Comparison of ENCODE assay signal across 11 mouse cellular contexts in genomic region chr14:55511037-55511436, GRCm38 (mm10). TPM values are rescaled to one million over a fixed set of nuclear protein-coding genes. Genes with fewer than 3 reads are reported as not detected.
DNase-seq lines count a peak whose midpoint lies in the region; ATAC-seq and TF ChIP-seq lines count a peak whose summit lies in the region.
"Had no signal": no experiment of that assay in that cellular context is flagged by ENCODE, and none has a peak within 500 bp of the region (broad histone marks: within the 10 kb centered on the region; RNA-seq: fewer than 3 reads in every experiment).

No protein-coding gene starts in this region.

- 51% methylated on average over 7 of the region's 7 CpGs for WGBS in kidney, embryonic 14.5 days

- no peaks in the 10 kb centered on the region for H3K9me3 ChIP-seq in kidney, embryonic 14.5 days (ENCODE audit: control insufficient read depth, low read length)

- H3K27me3 ChIP-seq in kidney, embryonic 14.5 days (ENCODE audit: control insufficient read depth, insufficient read depth, low read length): peaks cover 8% of the 10 kb centered on the region; the same call in 1 of the 2 replicates

- 0 out of 2 replicates have a peak, but pooled peaks cover 3% of the 10 kb centered on the region for H3K4me1 ChIP-seq in kidney, embryonic 14.5 days (ENCODE audit: control insufficient read depth, insufficient read depth, low read length)

- H3K4me2 ChIP-seq in kidney, embryonic 14.5 days (replicated peaks; ENCODE audit: low read depth, low read length): no peak overlapping the region

- H3K27ac ChIP-seq in kidney, embryonic 14.5 days (ENCODE audit: low read depth, low read length): no peak overlapping the region
- no peak overlapping the region for H3K27ac ChIP-seq in gastrocnemius, adult 2 months

- DNase-seq in kidney, postnatal 10 days: no peak
- DNase-seq in frontal cortex, postnatal 10 days (ENCODE audit: low spot score in 2 of 2): peak; percentile 57 to 79
- peak; percentile 72 to 80 for DNase-seq in layer of hippocampus, adult 8-10 months (ENCODE audit: low spot score in 2 of 2)
- DNase-seq in right cerebral cortex, adult 2 months (ENCODE audit: low spot score in 2 of 2): peak; percentile 74 to 75
- no peak for DNase-seq in gastrocnemius, adult 2 months
- DNase-seq in cerebellum, adult 8-10 months: no peak
- DNase-seq: adrenal gland, adult 8-10 months had no signal

- intact Hi-C loops in gastrocnemius, adult 2 months (cut with DNase I): no loop called here

- no peak overlapping the region for H3K4me3 ChIP-seq in kidney, embryonic 14.5 days (ENCODE audit: low read length)
- no peak overlapping the region for H3K4me3 ChIP-seq in gastrocnemius, adult 2 months

- no peak for TF ChIP-seq CTCF in gastrocnemius, adult 2 months (IDR thresholded peaks at IDR 0.05)

- no peaks in the 10 kb centered on the region for H3K36me3 ChIP-seq in kidney, embryonic 14.5 days (ENCODE audit: control insufficient read depth, insufficient read depth, low read length)

- no peak overlapping the region for H3K9ac ChIP-seq in kidney, embryonic 14.5 days (ENCODE audit: low read depth, low read length)

- ATAC-seq in kidney, embryonic 14.5 days (ENCODE audit: low FRiP score, low TSS enrichment): 0 out of 2 replicates have a peak, but pooled peaks have one; percentile 12

RNA-seq across cellular contexts. Expression of gene Cpne6, which starts 0.8 kb away (rescaled TPM):
- 0.18 TPM in 1 of 2 replicates, not detected in the other for polyA plus RNA-seq in kidney, embryonic 14.5 days (2014; fragmentation: Nextera tagmentation; extraction: Ambion mirVana)
- 100 to 1,000 TPM; 607 to 653 (median 629) TPM for total RNA-seq in layer of hippocampus, adult 8-10 months (2022)
- total RNA-seq in gastrocnemius, adult 2 months (2021): not detected
- total RNA-seq: common myeloid progenitor, adult 5-6 weeks had no signal
- polyA plus RNA-seq: small intestine, adult 2 months had no signal

RNA-seq across cellular contexts. Expression of gene Nrl, which starts 13.7 kb away (rescaled TPM):
- polyA plus RNA-seq in kidney, embryonic 14.5 days (2014; fragmentation: Nextera tagmentation; extraction: Ambion mirVana): not detected in 2 replicates
- total RNA-seq in layer of hippocampus, adult 8-10 months (2022): 1 to 10 TPM; 1.5 to 3.6 (median 2.1) TPM
- total RNA-seq in gastrocnemius, adult 2 months (2021): not detected
- total RNA-seq: adrenal gland, adult 8-10 months; common myeloid progenitor, adult 5-6 weeks had no signal
- polyA plus RNA-seq: heart, embryonic 11.5 days; small intestine, adult 2 months had no signal

RNA-seq across cellular contexts. Expression of gene Carmil3, which starts 20.6 kb away (rescaled TPM):
- 3.0 and 3.8 TPM in 2 replicates for polyA plus RNA-seq in kidney, embryonic 14.5 days (2014; fragmentation: Nextera tagmentation; extraction: Ambion mirVana)
- 10 to 100 TPM; 56.8 to 82.2 (median 62.5) TPM for total RNA-seq in layer of hippocampus, adult 8-10 months (2022)
- total RNA-seq in gastrocnemius, adult 2 months (2021): under 1 TPM; 0.43 to 0.95 TPM

RNA-seq across cellular contexts. Expression of gene Pck2, which starts 29.0 kb away (rescaled TPM):
- 25.0 and 37.1 TPM in 2 replicates for polyA plus RNA-seq in kidney, embryonic 14.5 days (2014; fragmentation: Nextera tagmentation; extraction: Ambion mirVana)
- 10 to 100 TPM; 43.4 to 61.5 (median 50.3) TPM for total RNA-seq in layer of hippocampus, adult 8-10 months (2022)
- 1 to 10 TPM; 3.5 to 4.2 TPM for total RNA-seq in gastrocnemius, adult 2 months (2021)

RNA-seq across cellular contexts. Expression of gene Dhrs4, which starts 32.5 kb away (rescaled TPM):
- 60.2 and 96.4 TPM in 2 replicates for polyA plus RNA-seq in kidney, embryonic 14.5 days (2014; fragmentation: Nextera tagmentation; extraction: Ambion mirVana)
- 10 to 100 TPM; 20.2 to 27.2 (median 23.1) TPM for total RNA-seq in layer of hippocampus, adult 8-10 months (2022)
- total RNA-seq in gastrocnemius, adult 2 months (2021): 10 to 100 TPM; 28.4 to 68.7 TPM

Comparison
In these comparisons a context has a peak if more than half of its experiments do, and no peak if none do; other contexts are left out.
1. DNase-seq: peak in frontal cortex, postnatal 10 days (2 of 2), layer of hippocampus, adult 8-10 months (2 of 2) and right cerebral cortex, adult 2 months (2 of 2); none in kidney, postnatal 10 days (single experiment), gastrocnemius, adult 2 months (single experiment) and cerebellum, adult 8-10 months (single experiment).
2. RNA of gene Cpne6, which starts 0.8 kb away (total RNA-seq): 607 to 653 TPM in layer of hippocampus, adult 8-10 months; not detected in gastrocnemius, adult 2 months; every median in the first group is over 100 times any median in the second.
3. RNA of gene Carmil3, which starts 20.6 kb away (total RNA-seq): 56.8 to 82.2 TPM in layer of hippocampus, adult 8-10 months; 0.43 to 0.95 TPM in gastrocnemius, adult 2 months; every median in the first group is over 10 times any median in the second.